Mouse (Mus musculus): ENCODE measurements around the gene Arcn1. TPM values are rescaled to one million over a fixed set of nuclear protein-coding genes. Genes with fewer than 3 reads are reported as not detected.

Gene Arcn1
- polyA plus RNA-seq (2014; fragmentation: Nextera tagmentation; extraction: Ambion mirVana) = 209 and 223 TPM in 2 replicates

- Histone ChIP-seq H3K27me3 (ENCODE audit: control insufficient read depth, insufficient read depth, low read length) (no peaks in the 10 kb centered on the region), H3K4me1 (ENCODE audit: control insufficient read depth, insufficient read depth, low read length) (no peaks in the 10 kb centered on the region), H3K4me3 (ENCODE audit: low read depth, low read length) (peak within 1 kb of the TSS; percentile 99), H3K9me3 (ENCODE audit: control insufficient read depth, low read length) (no peaks in the 10 kb centered on the region), H3K36me3 (ENCODE audit: control insufficient read depth, insufficient read depth, low read length) (0 out of 2 replicates have a peak, but pooled peaks cover 2% of the 10 kb centered on the region), H3K9ac (ENCODE audit: low read length) (peak within 1 kb of the TSS; percentile 97), H3K27ac (replicated peaks; ENCODE audit: low read depth, low read length) (peak within 1 kb of the TSS; percentile 94), H3K4me2 (ENCODE audit: low read depth, severe bottlenecking) (peak within 1 kb of the TSS; percentile 77)
- under 1% methylated on average over 76 of the region's 82 CpGs for WGBS
- peak; percentile 88 for ATAC-seq (ENCODE audit: insufficient number of reproducible peaks, low FRiP score, low TSS enrichment, low read depth)
- peak; percentile 86 for DNase-seq (ENCODE audit: low spot score)
Observed at GRCm38 (mm10) chr9:44767101-44768028, at the start of gene Arcn1, which contains the start of gene Ift46. Arcn1 (minus strand) TSS chr9:44767845. Ift46 (plus strand) TSS chr9:44767908.

- H3K9me3 ChIP-seq (ENCODE audit: control insufficient read depth, low read length) = no peaks in the 10 kb centered on the region
- H3K4me3 ChIP-seq (ENCODE audit: low read depth, low read length) = no peak overlapping the region
- H3K27ac ChIP-seq (replicated peaks; ENCODE audit: low read depth, low read length) = no peak overlapping the region
- no peaks in the 10 kb centered on the region for H3K4me1 ChIP-seq (ENCODE audit: control insufficient read depth, insufficient read depth, low read length)
- WGBS = 94% methylated on average over 8 of the region's 8 CpGs
- no peak overlapping the region for H3K4me2 ChIP-seq (ENCODE audit: low read depth, severe bottlenecking)
- DNase-seq (ENCODE audit: low spot score) (no peak), ATAC-seq (ENCODE audit: insufficient number of reproducible peaks, low FRiP score, low TSS enrichment, low read depth) (no peak)
- peaks cover 35% of the 10 kb centered on the region for H3K36me3 ChIP-seq (ENCODE audit: control insufficient read depth, insufficient read depth, low read length)
- H3K9ac ChIP-seq (ENCODE audit: low read length) = no peak overlapping the region
- no peaks in the 10 kb centered on the region for H3K27me3 ChIP-seq (ENCODE audit: control insufficient read depth, insufficient read depth, low read length)
Observed at GRCm38 (mm10) chr9:44814179-44814578, 46.5 kb upstream of the Arcn1 start.

- 87% methylated on average over 10 of the region's 10 CpGs for WGBS
- no peak overlapping the region for H3K4me2 ChIP-seq (ENCODE audit: low read depth, severe bottlenecking)
- no peak overlapping the region for H3K27ac ChIP-seq (replicated peaks; ENCODE audit: low read depth, low read length)
- ATAC-seq (ENCODE audit: insufficient number of reproducible peaks, low FRiP score, low TSS enrichment, low read depth) (no peak), DNase-seq (ENCODE audit: low spot score) (no peak)
- H3K27me3 ChIP-seq (ENCODE audit: control insufficient read depth, insufficient read depth, low read length) = no peaks in the 10 kb centered on the region
- no peak overlapping the region for H3K4me3 ChIP-seq (ENCODE audit: low read depth, low read length)
- no peaks in the 10 kb centered on the region for H3K9me3 ChIP-seq (ENCODE audit: control insufficient read depth, low read length)
- no peaks in the 10 kb centered on the region for H3K4me1 ChIP-seq (ENCODE audit: control insufficient read depth, insufficient read depth, low read length)
- H3K9ac ChIP-seq (ENCODE audit: low read length) = no peak overlapping the region
- peaks cover 36% of the 10 kb centered on the region for H3K36me3 ChIP-seq (ENCODE audit: control insufficient read depth, insufficient read depth, low read length)
Observed at GRCm38 (mm10) chr9:44810316-44810715, 42.7 kb upstream of the Arcn1 start.

GRCm38 (mm10) chr9:44807778-44808177 lies 40.1 kb upstream of the Arcn1 start:
- Histone ChIP-seq H3K4me1 (ENCODE audit: control insufficient read depth, insufficient read depth, low read length) (no peaks in the 10 kb centered on the region), H3K4me2 (ENCODE audit: low read depth, severe bottlenecking) (no peak overlapping the region), H3K9me3 (ENCODE audit: control insufficient read depth, low read length) (no peaks in the 10 kb centered on the region), H3K4me3 (ENCODE audit: low read depth, low read length) (no peak overlapping the region), H3K36me3 (ENCODE audit: control insufficient read depth, insufficient read depth, low read length) (peaks cover 29% of the 10 kb centered on the region), H3K27ac (replicated peaks; ENCODE audit: low read depth, low read length) (no peak overlapping the region), H3K27me3 (ENCODE audit: control insufficient read depth, insufficient read depth, low read length) (no peaks in the 10 kb centered on the region), H3K9ac (ENCODE audit: low read length) (no peak overlapping the region)
- WGBS = 93% methylated on average over 10 of the region's 10 CpGs
- ATAC-seq (ENCODE audit: insufficient number of reproducible peaks, low FRiP score, low TSS enrichment, low read depth) (no peak), DNase-seq (ENCODE audit: low spot score) (no peak)

GRCm38 (mm10) chr9:44807141-44807540 lies 39.5 kb upstream of the Arcn1 start:
- Histone ChIP-seq H3K9me3 (ENCODE audit: control insufficient read depth, low read length) (no peaks in the 10 kb centered on the region), H3K27ac (replicated peaks; ENCODE audit: low read depth, low read length) (no peak overlapping the region), H3K4me2 (ENCODE audit: low read depth, severe bottlenecking) (no peak overlapping the region), H3K4me3 (ENCODE audit: low read depth, low read length) (no peak overlapping the region), H3K9ac (ENCODE audit: low read length) (no peak overlapping the region), H3K27me3 (ENCODE audit: control insufficient read depth, insufficient read depth, low read length) (no peaks in the 10 kb centered on the region), H3K36me3 (ENCODE audit: control insufficient read depth, insufficient read depth, low read length) (peaks cover 27% of the 10 kb centered on the region), H3K4me1 (ENCODE audit: control insufficient read depth, insufficient read depth, low read length) (no peaks in the 10 kb centered on the region)
- DNase-seq (ENCODE audit: low spot score) = no peak
- no peak for ATAC-seq (ENCODE audit: insufficient number of reproducible peaks, low FRiP score, low TSS enrichment, low read depth)
- 64% methylated on average over 5 of the region's 5 CpGs for WGBS

GRCm38 (mm10) chr9:44805536-44805935 lies 37.9 kb upstream of the Arcn1 start:
- H3K27me3 ChIP-seq (ENCODE audit: control insufficient read depth, insufficient read depth, low read length) = no peaks in the 10 kb centered on the region
- H3K4me2 ChIP-seq (ENCODE audit: low read depth, severe bottlenecking) = no peak overlapping the region
- no peak for ATAC-seq (ENCODE audit: insufficient number of reproducible peaks, low FRiP score, low TSS enrichment, low read depth)
- no peaks in the 10 kb centered on the region for H3K9me3 ChIP-seq (ENCODE audit: control insufficient read depth, low read length)
- no peak overlapping the region for H3K27ac ChIP-seq (replicated peaks; ENCODE audit: low read depth, low read length)
- 92% methylated on average over 5 of the region's 5 CpGs for WGBS
- H3K4me3 ChIP-seq (ENCODE audit: low read depth, low read length) = no peak overlapping the region
- H3K4me1 ChIP-seq (ENCODE audit: control insufficient read depth, insufficient read depth, low read length) = no peaks in the 10 kb centered on the region
- peaks cover 27% of the 10 kb centered on the region for H3K36me3 ChIP-seq (ENCODE audit: control insufficient read depth, insufficient read depth, low read length)
- no peak for DNase-seq (ENCODE audit: low spot score)
- no peak overlapping the region for H3K9ac ChIP-seq (ENCODE audit: low read length)

- ATAC-seq (ENCODE audit: insufficient number of reproducible peaks, low FRiP score, low TSS enrichment, low read depth) (no peak), DNase-seq (ENCODE audit: low spot score) (no peak)
- Histone ChIP-seq H3K36me3 (ENCODE audit: control insufficient read depth, insufficient read depth, low read length) (peaks cover 20% of the 10 kb centered on the region), H3K9me3 (ENCODE audit: control insufficient read depth, low read length) (no peaks in the 10 kb centered on the region), H3K27me3 (ENCODE audit: control insufficient read depth, insufficient read depth, low read length) (no peaks in the 10 kb centered on the region), H3K4me1 (ENCODE audit: control insufficient read depth, insufficient read depth, low read length) (no peaks in the 10 kb centered on the region), H3K9ac (ENCODE audit: low read length) (no peak overlapping the region), H3K4me2 (ENCODE audit: low read depth, severe bottlenecking) (no peak overlapping the region), H3K27ac (replicated peaks; ENCODE audit: low read depth, low read length) (no peak overlapping the region), H3K4me3 (ENCODE audit: low read depth, low read length) (no peak overlapping the region)
- WGBS = 94% methylated on average over 10 of the region's 10 CpGs
Observed at GRCm38 (mm10) chr9:44804678-44805077, 37.0 kb upstream of the Arcn1 start.

GRCm38 (mm10) chr9:44802808-44803450 lies 35.3 kb upstream of the Arcn1 start, which contains the start of gene Ttc36:
Ttc36 (minus strand) TSS chr9:44803072.
- peaks cover 8% of the 10 kb centered on the region; the same call in 1 of the 2 replicates for H3K27me3 ChIP-seq (ENCODE audit: control insufficient read depth, insufficient read depth, low read length)

More at GRCm38 (mm10) chr9:44802808-44803450, 35.3 kb upstream of the Arcn1 start, which contains the start of gene Ttc36:
- DNase-seq (ENCODE audit: low spot score) = no peak
- 77% methylated on average over 4 of the region's 4 CpGs for WGBS
- H3K36me3 ChIP-seq (ENCODE audit: control insufficient read depth, insufficient read depth, low read length) = peaks cover 9% of the 10 kb centered on the region
- peaks cover 4% of the 10 kb centered on the region; the same call in 1 of the 2 replicates for H3K4me1 ChIP-seq (ENCODE audit: control insufficient read depth, insufficient read depth, low read length)
- no peak for ATAC-seq (ENCODE audit: insufficient number of reproducible peaks, low FRiP score, low TSS enrichment, low read depth)
- H3K9ac ChIP-seq (ENCODE audit: low read length) = no peak within 1 kb of the TSS
- H3K27ac ChIP-seq (replicated peaks; ENCODE audit: low read depth, low read length) = no peak within 1 kb of the TSS
- H3K4me3 ChIP-seq (ENCODE audit: low read depth, low read length) = no peak within 1 kb of the TSS
- H3K9me3 ChIP-seq (ENCODE audit: control insufficient read depth, low read length) = no peaks in the 10 kb centered on the region
- H3K4me2 ChIP-seq (ENCODE audit: low read depth, severe bottlenecking) = no peak within 1 kb of the TSS

All from limb, embryonic 11.5 days (tissue).